Mouse (Mus musculus): ENCODE measurements around the gene Rundc3a.
A peak's percentile ranks its signal among the peaks of the same experiment; 100 is the strongest.

The Rundc3a gene

DNA sequence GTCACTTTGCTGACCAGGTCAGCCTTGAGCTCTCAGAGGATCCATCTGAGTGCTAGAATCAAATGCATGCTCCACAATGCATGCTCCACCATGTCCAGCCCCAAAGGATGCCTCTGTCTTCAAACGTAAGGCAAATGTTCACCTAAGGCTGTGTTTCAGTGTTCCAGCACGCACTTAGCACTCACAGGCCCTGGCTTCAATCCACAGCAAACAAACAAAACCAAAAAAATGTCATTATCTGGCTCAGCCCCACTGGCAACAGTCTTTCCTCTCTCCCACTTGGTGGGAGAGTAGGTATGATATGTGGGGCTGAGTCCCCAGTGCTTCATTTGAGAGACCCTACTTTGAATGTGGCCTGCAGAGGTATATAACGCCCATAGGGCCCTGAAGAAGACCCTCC lies 17.9 kb downstream of the Rundc3a start:
- peak; percentile 42 for DNase-seq

DNA sequence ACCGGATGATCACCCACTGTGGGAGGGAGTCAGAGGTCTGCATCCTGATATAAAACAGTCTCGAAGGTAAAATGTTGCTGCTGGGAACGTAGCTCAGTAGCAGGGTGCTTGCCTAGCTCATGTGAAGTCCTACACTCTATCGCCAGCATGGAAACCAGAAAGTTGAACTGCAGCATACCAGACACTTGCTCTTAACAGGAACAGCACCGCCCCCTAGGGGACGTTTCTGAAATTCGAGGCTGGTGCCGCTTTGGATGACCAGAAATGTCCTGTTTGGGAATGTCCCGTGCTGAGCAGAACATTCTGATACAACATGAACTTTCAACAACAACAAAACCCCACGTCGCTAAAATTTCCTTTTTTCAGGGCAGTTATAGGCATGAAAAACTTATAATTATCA lies 18.5 kb downstream of the Rundc3a start:
- DNase-seq, result peak; percentile 98

DNA sequence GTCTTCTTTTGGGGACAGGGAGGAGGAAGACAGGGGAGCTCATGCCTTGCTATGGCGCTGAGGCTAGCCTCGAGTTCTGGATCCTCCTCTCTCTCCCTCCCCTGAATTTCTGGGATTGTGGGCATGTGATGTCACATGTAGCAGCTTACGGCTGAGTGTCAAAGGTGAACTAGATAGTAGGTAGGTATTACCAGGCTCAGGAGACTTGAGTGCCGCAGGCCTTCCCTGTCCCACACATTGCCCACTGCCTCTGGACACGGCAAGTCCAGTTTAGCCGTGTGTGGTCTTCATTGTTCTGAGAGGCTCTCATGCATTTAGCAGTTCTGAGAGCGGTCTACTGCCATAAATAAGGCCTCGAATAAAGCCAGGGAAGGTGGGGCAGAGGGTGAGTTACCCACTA lies 19.9 kb downstream of the Rundc3a start:
- no peak for DNase-seq

DNA sequence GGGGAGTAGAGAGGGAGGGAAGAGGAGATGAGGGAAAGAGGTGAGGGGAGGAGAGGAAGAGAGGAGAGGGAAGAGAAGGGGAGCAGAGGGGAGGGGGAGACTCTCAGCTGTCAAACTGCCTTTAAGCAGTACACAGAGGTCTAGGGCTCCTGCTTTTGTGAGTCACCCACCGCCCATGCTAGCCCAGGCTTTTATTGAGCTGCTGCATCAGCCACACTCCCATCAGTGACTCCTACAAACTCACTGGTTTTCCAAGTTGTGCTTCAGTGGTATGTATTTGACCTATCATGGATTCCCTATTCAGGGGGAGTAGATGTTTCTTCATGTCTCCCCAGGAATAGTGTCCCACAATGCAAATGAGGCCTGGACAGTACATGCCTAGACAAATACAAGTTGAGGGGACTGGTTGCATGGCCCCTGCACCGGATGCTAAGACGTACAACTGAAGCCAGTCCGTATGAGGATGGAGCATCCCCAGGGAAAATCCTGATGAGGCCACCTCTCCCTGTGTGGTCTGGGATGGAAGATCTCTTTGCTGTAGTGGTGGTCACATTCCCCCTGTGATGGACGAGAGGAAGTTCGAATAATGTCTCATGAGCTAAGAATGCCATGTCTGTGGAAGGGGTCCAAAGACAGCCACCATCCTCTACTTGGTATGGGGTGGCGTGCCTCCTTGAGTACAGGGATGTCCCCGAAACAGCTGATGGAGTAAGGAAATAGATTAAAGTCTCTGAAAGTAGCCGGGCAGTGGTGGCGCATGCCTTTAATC lies 22.0 kb downstream of the Rundc3a start:
- no peak for DNase-seq

DNA sequence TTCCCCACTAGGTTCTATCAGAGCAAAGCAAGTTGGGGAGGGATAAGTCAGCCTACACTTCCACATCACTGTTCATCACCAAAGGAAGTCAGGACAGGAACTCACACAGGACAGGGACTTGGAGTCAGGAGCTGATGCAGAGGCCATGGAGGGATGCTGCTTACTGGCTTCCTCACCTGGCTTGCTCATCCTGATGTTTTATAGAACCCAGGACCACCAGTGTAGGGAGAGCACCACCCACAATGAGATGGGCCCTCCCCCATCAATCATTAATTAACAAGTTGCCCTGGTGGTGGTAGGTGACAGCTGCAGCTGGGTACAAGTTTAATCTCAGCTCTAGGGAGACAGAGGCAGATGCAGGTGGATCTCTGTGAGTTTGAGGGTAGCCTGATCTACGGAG lies 24.0 kb downstream of the Rundc3a start:
- no peak for DNase-seq

DNA sequence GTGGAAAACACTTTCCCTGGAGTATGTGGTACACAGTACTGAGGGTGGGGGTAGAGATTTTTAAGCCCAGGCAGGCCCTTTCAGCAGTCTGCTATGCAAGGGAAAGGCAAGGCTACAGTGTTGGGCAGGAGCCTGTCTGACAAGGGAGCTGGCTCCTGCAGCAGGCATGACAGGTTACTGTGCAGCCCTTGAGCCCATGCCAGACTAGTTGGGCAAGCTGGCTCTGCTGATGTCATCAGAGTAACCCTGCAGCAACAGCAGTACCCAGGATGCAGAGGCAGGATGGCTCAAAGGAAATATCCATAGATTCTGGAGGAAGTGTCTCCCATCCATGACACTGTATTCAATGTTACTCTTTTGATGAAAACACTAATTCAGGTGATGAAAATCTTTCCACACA lies 25.7 kb downstream of the Rundc3a start:
- no peak for DNase-seq

DNA sequence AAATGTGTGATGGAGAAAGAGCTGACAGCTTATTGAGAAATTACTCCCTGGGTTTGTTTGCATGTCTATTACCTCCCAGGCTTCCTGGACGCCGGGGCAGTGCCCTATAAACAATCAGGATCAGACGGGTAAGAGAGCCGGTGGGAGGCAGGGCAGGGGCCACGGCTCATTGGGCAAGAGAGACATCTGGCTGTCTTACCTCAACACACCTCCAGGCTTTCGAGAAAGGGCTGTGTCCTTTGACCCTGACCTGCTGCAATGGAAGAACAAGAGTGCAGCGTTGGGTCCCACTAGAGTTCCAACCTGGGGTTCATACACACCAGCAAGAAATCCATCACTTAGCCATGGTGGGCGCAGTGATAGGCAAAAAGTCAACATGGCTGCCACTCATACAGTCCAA lies 28.4 kb downstream of the Rundc3a start:
- no peak for DNase-seq

DNA sequence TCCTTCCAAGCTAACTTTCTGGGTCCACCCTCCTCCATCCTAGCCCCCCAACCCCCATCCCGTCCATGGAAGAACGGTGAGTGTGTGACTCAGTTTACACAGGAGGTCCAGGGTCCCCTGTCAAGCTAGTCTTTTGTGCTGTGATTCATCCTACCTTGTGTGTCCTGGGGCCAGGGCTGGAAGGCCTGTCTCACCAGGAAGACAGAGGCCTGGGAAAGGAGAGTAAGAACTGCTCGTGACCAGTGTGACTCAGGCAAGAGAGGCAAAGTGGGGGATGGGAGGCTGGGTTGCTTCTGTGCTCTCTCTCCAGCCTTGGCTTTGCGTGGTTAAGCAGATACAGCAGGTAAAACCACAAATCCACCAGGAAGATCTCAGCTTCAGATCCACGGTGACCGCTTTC lies 31.5 kb downstream of the Rundc3a start:
- no peak for DNase-seq

DNA sequence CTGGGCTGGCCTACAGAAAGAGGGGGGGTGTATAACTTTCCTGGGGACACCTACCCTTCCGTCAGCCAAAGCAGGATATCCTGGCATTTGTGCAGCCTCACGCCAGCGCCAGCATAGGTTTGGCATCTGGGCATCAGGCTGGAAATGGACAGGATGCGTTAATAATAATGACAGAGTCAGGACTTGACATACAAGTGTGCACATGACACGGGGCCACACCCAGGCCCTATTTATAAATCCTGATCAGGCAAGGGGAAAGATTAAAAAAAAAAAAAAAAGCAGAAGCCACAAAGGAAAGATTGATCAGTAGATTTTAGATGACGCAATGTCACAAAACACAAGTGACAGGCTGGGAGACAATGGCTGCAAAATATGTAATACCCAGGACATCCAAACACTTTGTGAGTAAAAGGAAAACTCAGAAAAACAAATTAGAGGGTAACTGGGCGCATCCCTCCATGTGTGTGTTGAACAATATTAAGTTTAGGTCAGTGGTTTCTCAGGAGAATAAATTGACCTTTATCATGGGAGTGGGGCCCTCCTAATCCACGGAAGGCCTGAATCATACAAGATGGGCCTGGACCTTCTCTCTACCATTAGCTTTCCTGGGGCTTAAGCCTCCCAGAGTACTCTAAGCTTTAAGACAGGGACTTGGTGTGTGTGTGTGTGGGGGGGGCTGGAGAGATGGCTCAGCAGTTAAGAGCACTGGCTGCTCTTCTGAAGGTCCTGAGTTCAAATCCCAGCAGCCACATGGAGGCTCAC lies 32.5 kb downstream of the Rundc3a start:
- DNase-seq, result peak; percentile 83

DNA sequence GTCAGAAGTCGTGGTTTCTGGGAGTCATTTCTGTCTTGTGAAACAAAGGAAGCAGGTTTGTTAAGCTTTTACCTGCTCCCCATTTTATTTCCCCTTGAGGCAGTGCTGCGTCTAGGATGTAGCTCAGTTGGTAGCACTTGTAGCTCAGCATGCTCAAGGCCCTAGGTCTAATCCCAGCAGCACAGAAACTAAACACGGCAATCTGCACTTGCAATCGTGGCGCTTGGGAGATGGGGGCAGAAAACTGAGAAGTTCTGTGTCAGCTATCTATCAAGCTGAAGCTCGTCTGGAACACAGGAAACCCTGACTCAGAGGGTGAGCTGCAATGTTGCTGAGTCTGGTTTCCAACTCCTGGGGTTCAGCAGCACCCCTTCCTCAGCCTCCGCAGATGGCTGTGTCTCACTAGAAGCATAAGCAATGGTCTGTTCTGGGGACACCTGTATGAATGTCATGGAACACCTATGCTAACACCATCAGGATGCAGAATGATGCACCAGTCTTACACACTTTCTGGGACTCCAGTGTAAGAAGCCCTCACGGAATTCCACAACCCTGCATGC lies 35.9 kb downstream of the Rundc3a start:
- DNase-seq, result no peak

DNA sequence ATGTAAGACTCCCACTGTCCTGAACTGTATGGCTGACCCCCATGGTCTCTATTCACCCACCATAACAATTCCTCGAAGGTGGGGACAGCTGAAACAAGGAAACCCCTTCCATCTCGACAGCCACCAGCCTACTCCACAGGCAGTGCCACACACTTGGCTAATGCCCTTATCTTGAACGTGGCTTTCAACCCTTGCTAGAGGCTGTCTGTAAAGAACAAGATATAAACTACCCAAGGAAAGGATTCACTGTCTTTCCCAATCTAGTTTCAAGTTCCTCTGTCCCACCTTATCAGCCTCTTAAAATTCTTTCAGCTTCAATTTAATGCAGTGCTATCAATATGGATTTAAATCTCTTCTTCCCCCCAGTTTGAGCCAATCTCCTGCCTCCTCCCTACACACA lies 36.3 kb downstream of the Rundc3a start:
- no peak for DNase-seq

DNA sequence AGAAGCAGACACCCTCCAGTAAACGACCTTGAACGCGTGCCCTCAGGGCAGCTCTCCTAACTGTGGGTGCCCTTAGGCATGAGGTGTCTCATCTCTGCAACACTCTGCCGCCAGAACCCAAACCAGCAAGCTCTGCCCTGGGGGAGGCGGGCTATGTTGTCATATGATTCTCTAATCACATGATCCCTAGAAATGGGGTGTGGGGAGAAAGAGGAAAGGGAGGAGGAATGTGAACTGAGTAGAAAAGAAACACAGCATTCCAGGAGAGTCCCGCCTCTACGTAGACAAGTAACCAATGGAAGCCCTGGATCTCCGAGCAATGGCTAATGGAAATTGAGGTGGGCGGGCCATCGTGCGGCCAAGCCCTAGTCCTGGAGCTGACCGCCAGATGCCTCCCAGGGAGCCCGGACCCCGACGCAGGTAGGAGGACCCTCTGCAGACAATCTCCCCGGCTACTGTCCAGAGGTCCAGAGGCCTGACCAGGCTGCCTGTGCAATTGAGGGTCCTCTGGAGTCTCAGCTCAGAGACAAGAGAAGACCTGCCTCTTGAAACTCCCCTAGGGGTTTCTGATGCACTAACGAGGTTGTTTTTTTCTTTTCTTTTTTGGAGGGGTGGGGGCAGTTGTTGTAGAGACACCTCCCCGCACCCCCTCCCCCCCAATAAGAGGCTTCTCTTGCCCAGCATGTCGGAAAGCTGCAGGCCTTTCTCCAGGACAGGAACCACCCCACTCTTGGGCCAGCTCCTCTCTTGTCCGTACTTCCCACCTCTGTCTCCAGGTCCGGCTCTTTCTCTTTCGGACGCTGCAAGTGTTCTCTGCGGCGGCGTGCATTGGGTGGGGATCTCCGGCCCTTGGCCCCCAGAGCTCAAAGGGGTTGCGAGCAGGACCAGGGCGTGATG lies 37.2 kb downstream of the Rundc3a start, which contains the start of gene Grn:
Grn (plus strand) TSS at position 195 of the 897 bp plus-strand sequence.
- peak; percentile 98 for DNase-seq

DNA sequence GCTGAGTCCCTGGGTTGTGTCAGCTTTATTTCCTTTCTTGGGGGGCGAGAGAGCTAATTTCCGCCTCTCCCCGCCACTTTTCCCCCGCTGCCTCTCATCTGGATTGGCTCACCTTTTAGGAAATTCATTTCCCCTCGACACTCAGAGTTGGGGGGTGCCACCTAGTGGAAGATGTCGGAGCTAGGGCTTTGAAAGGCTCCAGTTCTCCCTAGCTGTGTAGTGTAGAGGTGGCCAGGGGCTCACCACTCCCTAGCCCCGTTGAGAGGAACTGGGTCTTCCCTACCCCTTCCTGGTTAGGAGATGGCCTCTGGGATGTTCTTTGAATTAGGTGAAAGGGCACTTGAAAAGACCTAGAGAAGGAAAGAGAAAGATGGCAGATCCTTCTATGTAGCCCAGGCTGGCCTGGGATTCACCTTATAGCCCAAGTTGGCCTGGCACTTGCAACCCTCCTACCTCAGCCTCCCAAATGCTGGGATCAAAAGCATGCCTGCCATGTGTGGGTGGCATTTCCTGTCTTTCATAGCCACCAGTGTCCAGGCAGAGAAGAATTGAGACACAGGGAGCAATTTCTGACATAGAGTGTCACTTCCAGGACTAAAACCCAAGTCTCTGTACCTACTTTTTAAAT lies 37.9 kb downstream of the Rundc3a start:
- DNase-seq, result peak; percentile 93

DNA sequence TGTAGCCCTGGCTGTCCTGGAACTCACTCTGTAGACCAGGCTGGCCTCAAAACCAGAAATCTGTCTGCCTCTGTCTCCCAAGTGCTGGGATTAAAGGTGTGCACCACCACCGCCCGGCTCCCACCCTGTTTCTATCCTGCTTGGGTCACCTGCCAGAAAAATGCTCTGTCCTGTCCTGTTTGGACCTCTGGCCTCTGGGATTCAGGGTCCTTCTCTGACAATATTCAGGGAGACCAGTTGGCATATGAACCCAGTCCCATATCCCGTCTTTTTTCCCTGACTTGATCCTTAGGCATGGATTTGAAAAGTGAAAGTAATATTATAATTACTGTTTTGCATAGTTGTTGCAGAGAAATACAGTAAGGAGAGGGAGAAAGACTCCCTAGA lies 38.5 kb downstream of the Rundc3a start:
- no peak for DNase-seq

DNA sequence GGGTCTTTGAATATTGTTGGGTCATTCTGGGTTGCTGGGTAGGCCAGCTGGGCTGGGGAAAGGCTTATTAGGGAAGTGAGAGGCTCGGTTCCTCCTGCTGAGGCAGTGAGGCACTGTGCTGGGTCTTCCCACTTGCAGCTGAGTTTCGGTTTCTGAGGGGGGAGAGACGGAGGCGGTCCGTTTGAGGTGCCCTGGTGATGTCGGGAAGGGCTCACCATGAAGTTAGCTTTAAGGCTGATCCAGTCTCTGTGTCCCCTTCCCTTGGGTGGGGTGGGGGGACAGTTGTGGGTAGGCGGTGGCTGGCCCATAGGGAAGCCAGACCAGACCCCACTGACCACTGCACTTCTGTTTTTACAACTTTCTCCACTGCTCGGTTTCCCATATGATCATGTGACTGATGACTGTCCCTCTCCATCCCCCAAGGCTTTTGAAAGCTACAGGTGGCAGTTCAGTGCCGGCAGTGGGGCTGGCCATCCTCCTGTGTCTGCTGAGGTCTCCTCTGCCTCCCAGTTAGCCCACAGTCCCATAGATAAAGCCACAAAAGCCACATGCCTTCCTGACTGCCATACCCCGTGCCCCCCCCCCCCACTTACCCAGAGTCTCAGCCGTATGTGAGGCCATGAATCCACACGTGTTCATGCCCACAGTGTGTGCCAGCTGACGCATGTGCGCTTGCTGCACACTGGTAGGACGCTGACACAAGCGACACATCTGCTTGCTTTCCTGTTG lies 39.1 kb downstream of the Rundc3a start:
- peak; percentile 66 for DNase-seq

DNA sequence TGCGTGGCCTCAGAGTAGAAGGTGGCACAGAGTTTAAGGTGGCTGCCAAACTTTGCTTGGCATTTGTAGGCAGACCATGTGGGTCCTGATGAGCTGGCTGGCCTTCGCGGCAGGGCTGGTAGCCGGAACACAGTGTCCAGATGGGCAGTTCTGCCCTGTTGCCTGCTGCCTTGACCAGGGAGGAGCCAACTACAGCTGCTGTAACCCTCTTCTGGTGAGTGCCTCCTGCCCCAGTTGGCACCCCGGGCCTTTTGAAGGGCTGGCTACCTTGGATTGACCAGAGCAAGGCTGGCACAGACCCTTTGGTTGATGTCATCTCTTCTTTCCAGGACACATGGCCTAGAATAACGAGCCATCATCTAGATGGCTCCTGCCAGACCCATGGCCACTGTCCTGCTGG lies 39.7 kb downstream of the Rundc3a start:
- no peak for DNase-seq

DNA sequence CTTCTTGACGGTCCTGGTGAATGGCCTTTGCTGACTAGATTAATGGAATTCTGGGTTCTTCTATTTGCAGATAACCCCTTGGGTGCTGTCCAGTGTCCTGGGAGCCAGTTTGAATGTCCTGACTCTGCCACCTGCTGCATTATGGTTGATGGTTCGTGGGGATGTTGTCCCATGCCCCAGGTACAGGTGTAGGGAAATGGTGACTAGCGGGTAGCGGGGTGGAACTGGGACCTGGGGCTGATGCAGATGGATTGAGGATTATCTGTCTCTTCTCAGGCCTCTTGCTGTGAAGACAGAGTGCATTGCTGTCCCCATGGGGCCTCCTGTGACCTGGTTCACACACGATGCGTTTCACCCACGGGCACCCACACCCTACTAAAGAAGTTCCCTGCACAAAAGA lies 40.7 kb downstream of the Rundc3a start:
- no peak for DNase-seq

DNA sequence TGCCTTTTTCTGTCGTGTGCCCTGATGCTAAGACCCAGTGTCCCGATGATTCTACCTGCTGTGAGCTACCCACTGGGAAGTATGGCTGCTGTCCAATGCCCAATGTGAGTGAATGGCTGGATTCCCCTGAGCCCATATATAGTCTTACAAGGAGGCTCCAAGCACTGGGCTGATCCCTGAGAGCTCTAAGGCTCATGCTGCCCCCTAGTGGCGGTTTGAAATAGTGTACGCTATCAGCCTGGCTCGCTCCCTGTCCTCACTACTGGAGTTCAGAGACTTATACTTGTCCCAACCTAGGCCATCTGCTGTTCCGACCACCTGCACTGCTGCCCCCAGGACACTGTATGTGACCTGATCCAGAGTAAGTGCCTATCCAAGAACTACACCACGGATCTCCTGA lies 41.2 kb downstream of the Rundc3a start:
- DNase-seq, result peak; percentile 93

DNA sequence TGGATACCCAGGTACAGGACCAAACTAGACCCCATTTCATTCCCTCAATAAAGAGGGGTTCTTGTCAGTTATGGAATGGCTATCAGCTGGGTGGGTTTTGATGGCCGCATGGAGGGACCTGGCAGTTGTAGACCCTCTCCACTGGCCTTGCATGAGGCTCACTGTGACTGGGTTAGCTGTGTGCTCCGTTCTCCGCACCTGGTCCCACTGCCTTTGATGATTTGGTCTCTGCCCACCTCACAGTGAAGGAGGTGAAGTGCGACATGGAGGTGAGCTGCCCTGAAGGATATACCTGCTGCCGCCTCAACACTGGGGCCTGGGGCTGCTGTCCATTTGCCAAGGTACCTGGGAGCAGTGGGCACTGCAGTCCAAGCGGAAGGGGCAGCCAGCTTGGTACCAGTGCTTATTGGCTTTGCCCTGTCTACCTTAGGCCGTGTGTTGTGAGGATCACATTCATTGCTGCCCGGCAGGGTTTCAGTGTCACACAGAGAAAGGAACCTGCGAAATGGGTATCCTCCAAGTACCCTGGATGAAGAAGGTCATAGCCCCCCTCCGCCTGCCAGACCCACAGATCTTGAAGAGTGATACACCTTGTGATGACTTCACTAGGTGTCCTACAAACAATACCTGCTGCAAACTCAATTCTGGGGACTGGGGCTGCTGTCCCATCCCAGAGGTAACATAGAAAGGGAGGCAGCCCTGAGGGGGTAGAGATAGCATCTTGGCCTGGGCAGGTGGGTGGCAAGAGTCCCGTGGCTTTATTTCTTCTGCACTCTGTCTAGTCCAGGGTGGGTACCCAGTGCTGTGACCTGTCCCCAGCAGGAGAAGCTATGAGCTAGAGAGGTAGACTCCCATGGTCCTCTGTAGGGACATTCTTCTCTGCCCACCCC lies 41.9 kb downstream of the Rundc3a start:
- DNase-seq, result no peak

DNA sequence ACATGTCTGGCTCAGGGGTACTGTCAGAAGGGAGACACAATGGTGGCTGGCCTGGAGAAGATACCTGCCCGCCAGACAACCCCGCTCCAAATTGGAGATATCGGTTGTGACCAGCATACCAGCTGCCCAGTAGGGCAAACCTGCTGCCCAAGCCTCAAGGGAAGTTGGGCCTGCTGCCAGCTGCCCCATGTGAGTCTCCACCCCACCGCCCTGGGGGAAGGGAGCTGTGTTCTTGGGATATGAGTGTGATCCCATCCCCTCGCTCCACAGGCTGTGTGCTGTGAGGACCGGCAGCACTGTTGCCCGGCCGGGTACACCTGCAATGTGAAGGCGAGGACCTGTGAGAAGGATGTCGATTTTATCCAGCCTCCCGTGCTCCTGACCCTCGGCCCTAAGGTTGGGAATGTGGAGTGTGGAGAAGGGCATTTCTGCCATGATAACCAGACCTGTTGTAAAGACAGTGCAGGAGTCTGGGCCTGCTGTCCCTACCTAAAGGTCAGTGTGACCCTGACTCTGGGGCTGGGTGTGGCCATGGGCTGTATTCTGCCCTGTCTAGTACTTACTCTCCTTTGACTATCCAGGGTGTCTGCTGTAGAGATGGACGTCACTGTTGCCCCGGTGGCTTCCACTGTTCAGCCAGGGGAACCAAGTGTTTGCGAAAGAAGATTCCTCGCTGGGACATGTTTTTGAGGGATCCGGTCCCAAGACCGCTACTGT lies 42.7 kb downstream of the Rundc3a start:
- DNase-seq, result no peak
